16 mouse cellular contexts compared by ENCODE assay signal in genomic region chr9:69376982-69377653, GRCm38 (mm10). TPM values are rescaled to one million over a fixed set of nuclear protein-coding genes. Genes with fewer than 3 reads are reported as not detected.
DNase-seq lines count a peak whose midpoint lies in the region; ATAC-seq and TF ChIP-seq lines count a peak whose summit lies in the region.
"Had no signal": no experiment of that assay in that cellular context is flagged by ENCODE, and none has a peak within 500 bp of the region (broad histone marks: within the 10 kb centered on the region; RNA-seq: fewer than 3 reads in every experiment).

No protein-coding gene starts in this region.

- TF ChIP-seq EP300 in heart, postnatal 0 days (IDR thresholded peaks at IDR 0.05; ENCODE audit: low read depth), result no peak
- TF ChIP-seq EP300 in liver, embryonic 14.5 days (IDR thresholded peaks at IDR 0.05; ENCODE audit: low read depth), result no peak

- H3K9me3 ChIP-seq in heart, postnatal 0 days (replicated peaks; ENCODE audit: control insufficient read depth, low read length), result no peaks in the 10 kb centered on the region
- H3K9me3 ChIP-seq in heart, embryonic 12.5 days (replicated peaks), result no peaks in the 10 kb centered on the region
- no peaks in the 10 kb centered on the region for H3K9me3 ChIP-seq in liver, embryonic 14.5 days (ENCODE audit: control insufficient read depth, low read length)
- no peaks in the 10 kb centered on the region for H3K9me3 ChIP-seq in liver, embryonic 11.5 days (ENCODE audit: control insufficient read depth, low read length)
- H3K9me3 ChIP-seq in forebrain, embryonic 13.5 days (replicated peaks), result no peaks in the 10 kb centered on the region
- H3K9me3 ChIP-seq: forebrain, embryonic 12.5 days; limb, embryonic 13.5 days; megakaryocyte, embryonic 14.5 days had no signal

- H3K27me3 ChIP-seq in heart, postnatal 0 days (ENCODE audit: control insufficient read depth, insufficient read depth, low read length), result no peaks in the 10 kb centered on the region
- no peaks in the 10 kb centered on the region for H3K27me3 ChIP-seq in heart, embryonic 12.5 days (replicated peaks)
- H3K27me3 ChIP-seq in liver, embryonic 14.5 days (ENCODE audit: control insufficient read depth, insufficient read depth, low read length), result no peaks in the 10 kb centered on the region
- H3K27me3 ChIP-seq in liver, embryonic 11.5 days (replicated peaks; ENCODE audit: control insufficient read depth, insufficient read depth, low read length), result no peaks in the 10 kb centered on the region
- no peaks in the 10 kb centered on the region for H3K27me3 ChIP-seq in forebrain, embryonic 13.5 days
- H3K27me3 ChIP-seq: forebrain, embryonic 12.5 days; limb, embryonic 13.5 days had no signal

- H3K9ac ChIP-seq in heart, postnatal 0 days (replicated peaks; ENCODE audit: low read depth, low read length), result no peak overlapping the region
- H3K9ac ChIP-seq in heart, embryonic 12.5 days, result no peak overlapping the region
- no peak overlapping the region for H3K9ac ChIP-seq in liver, embryonic 14.5 days (replicated peaks)
- no peak overlapping the region for H3K9ac ChIP-seq in liver, embryonic 11.5 days (ENCODE audit: low read depth, low read length)
- no peak overlapping the region for H3K9ac ChIP-seq in forebrain, embryonic 13.5 days
- H3K9ac ChIP-seq: forebrain, embryonic 12.5 days; limb, embryonic 13.5 days had no signal

- DNase-seq in heart, postnatal 0 days (ENCODE audit: low spot score), result no peak
- no peak for DNase-seq in liver, embryonic 14.5 days (ENCODE audit: low read depth in 3 of 3, low spot score in 3 of 3)
- no peak for DNase-seq in liver, embryonic 11.5 days (ENCODE audit: low spot score)
- peak; percentile 35 for DNase-seq in A20 (ENCODE audit: low read depth, low spot score)
- no peak for DNase-seq in adrenal gland, postnatal 36 days
- DNase-seq: cerebellum, adult 9-10 months; kidney, postnatal 10 days; thymus, postnatal 4 days had no signal

- peak; percentile 25; the same call in 1 of the 2 replicates for TF ChIP-seq CTCF in heart, postnatal 0 days (IDR thresholded peaks at IDR 0.05; ENCODE audit: low read depth)
- peak; percentile 24; the same call in 1 of the 2 replicates for TF ChIP-seq CTCF in liver, embryonic 14.5 days (IDR thresholded peaks at IDR 0.05; ENCODE audit: low read depth)

- ATAC-seq in heart, postnatal 0 days (ENCODE audit: insufficient read depth, low read depth), result no peak
- no peak for ATAC-seq in heart, embryonic 12.5 days (ENCODE audit: insufficient number of reproducible peaks, low FRiP score)
- ATAC-seq in liver, embryonic 14.5 days (ENCODE audit: insufficient read depth), result no peak
- no peak for ATAC-seq in liver, embryonic 11.5 days (replicated peaks; ENCODE audit: low FRiP score)
- peak; percentile 58; the same call in 1 of the 2 replicates for ATAC-seq in common myeloid progenitor, adult 5-6 weeks (replicated peaks; ENCODE audit: low read depth, poor library complexity, severe bottlenecking)
- ATAC-seq in forebrain, embryonic 13.5 days, result no peak
- ATAC-seq: activated CD4-positive, CD25-positive, alpha-beta regulatory T cell, adult 4 months; inflammation-experienced regulatory T-cells, adult 6 months had no signal

- no peaks in the 10 kb centered on the region for H3K4me1 ChIP-seq in heart, postnatal 0 days (ENCODE audit: control insufficient read depth, insufficient read depth)
- H3K4me1 ChIP-seq in heart, embryonic 12.5 days (replicated peaks), result no peaks in the 10 kb centered on the region
- H3K4me1 ChIP-seq in liver, embryonic 14.5 days (replicated peaks; ENCODE audit: control insufficient read depth in 2 of 2, insufficient read depth in 2 of 2, low read length in 1 of 2), result no peaks in the 10 kb centered on the region
- no peaks in the 10 kb centered on the region for H3K4me1 ChIP-seq in liver, embryonic 11.5 days (replicated peaks; ENCODE audit: control insufficient read depth, insufficient read depth, low read length)
- H3K4me1 ChIP-seq in forebrain, embryonic 13.5 days, result 0 out of 2 replicates have a peak, but pooled peaks cover 6% of the 10 kb centered on the region

- H3K36me3 ChIP-seq in heart, postnatal 0 days (replicated peaks; ENCODE audit: control insufficient read depth, insufficient read depth, low read length), result peaks cover 44% of the 10 kb centered on the region
- H3K36me3 ChIP-seq in heart, embryonic 12.5 days, result peaks cover 15% of the 10 kb centered on the region
- no peaks in the 10 kb centered on the region for H3K36me3 ChIP-seq in liver, embryonic 14.5 days (replicated peaks; ENCODE audit: control insufficient read depth, insufficient read depth, low read depth)
- H3K36me3 ChIP-seq in liver, embryonic 11.5 days (ENCODE audit: control insufficient read depth, insufficient read depth, low read length), result no peaks in the 10 kb centered on the region
- 0 out of 2 replicates have a peak, but pooled peaks cover 3% of the 10 kb centered on the region for H3K36me3 ChIP-seq in forebrain, embryonic 13.5 days (ENCODE audit: poor library complexity, severe bottlenecking)
- H3K36me3 ChIP-seq: forebrain, embryonic 12.5 days had no signal

- H3K4me2 ChIP-seq in heart, postnatal 0 days (ENCODE audit: low read depth, low read length), result no peak overlapping the region
- H3K4me2 ChIP-seq in heart, embryonic 12.5 days, result no peak overlapping the region
- H3K4me2 ChIP-seq in liver, embryonic 14.5 days (ENCODE audit: low read depth), result no peak overlapping the region
- no peak overlapping the region for H3K4me2 ChIP-seq in liver, embryonic 11.5 days
- no peak overlapping the region for H3K4me2 ChIP-seq in forebrain, embryonic 13.5 days
- H3K4me2 ChIP-seq: forebrain, embryonic 12.5 days; limb, embryonic 13.5 days had no signal

- WGBS in heart, postnatal 0 days, result 85% methylated on average over 4 of the region's 4 CpGs
- 81% methylated on average over 4 of the region's 4 CpGs for WGBS in heart, embryonic 12.5 days
- 52% methylated on average over 4 of the region's 4 CpGs for WGBS in liver, embryonic 14.5 days (ENCODE audit: insufficient replicate concordance)
- 78% methylated on average over 4 of the region's 4 CpGs for WGBS in liver, embryonic 11.5 days
- WGBS in forebrain, embryonic 13.5 days, result 89% methylated on average over 4 of the region's 4 CpGs

- H3K27ac ChIP-seq in heart, postnatal 0 days (ENCODE audit: low read depth), result no peak overlapping the region
- H3K27ac ChIP-seq in heart, embryonic 12.5 days (ENCODE audit: poor library complexity, severe bottlenecking), result no peak overlapping the region
- H3K27ac ChIP-seq in liver, embryonic 14.5 days, result no peak overlapping the region
- H3K27ac ChIP-seq in liver, embryonic 11.5 days (ENCODE audit: low read depth, low read length), result no peak overlapping the region
- no peak overlapping the region for H3K27ac ChIP-seq in forebrain, embryonic 13.5 days
- H3K27ac ChIP-seq: forebrain, embryonic 12.5 days; limb, embryonic 13.5 days had no signal

- H3K4me3 ChIP-seq in heart, postnatal 0 days (ENCODE audit: low read depth, low read length), result no peak overlapping the region
- H3K4me3 ChIP-seq in heart, embryonic 12.5 days, result no peak overlapping the region
- no peak overlapping the region for H3K4me3 ChIP-seq in liver, embryonic 14.5 days (ENCODE audit: insufficient read depth in 1 of 2, low read depth in 2 of 2, low read length in 2 of 2)
- no peak overlapping the region for H3K4me3 ChIP-seq in liver, embryonic 11.5 days (ENCODE audit: low read depth, low read length)
- H3K4me3 ChIP-seq in forebrain, embryonic 13.5 days, result no peak overlapping the region
- H3K4me3 ChIP-seq: forebrain, embryonic 12.5 days; limb, embryonic 13.5 days; megakaryocyte, embryonic 14.5 days had no signal

RNA-seq across cellular contexts. Expression of gene Ice2, which starts 20.6 kb away (rescaled TPM):
- total RNA-seq in heart, postnatal 0 days (2014; rRNA removed; ENCODE audit: low replicate concordance), result 5.9 and 9.1 TPM in 2 replicates
- 6.4 and 6.5 TPM in 2 replicates for polyA plus RNA-seq in heart, postnatal 0 days (2015; fragmentation: Nextera tagmentation; extraction: Ambion mirVana)
- 14.0 and 17.4 TPM in 2 replicates for polyA plus RNA-seq in heart, embryonic 12.5 days (2016; fragmentation: Nextera tagmentation; extraction: Ambion mirVana)
- 2.4 and 4.0 TPM in 2 replicates for polyA plus RNA-seq in liver, embryonic 14.5 days (2012; rRNA removed)
- 6.7 and 6.8 TPM in 2 replicates for polyA plus RNA-seq in liver, embryonic 14.5 days (2014; fragmentation: Nextera tagmentation; extraction: Ambion mirVana)
- 23.1 and 24.9 TPM in 2 replicates for polyA plus RNA-seq in liver, embryonic 11.5 days (2014; fragmentation: Nextera tagmentation; extraction: Ambion mirVana)
- total RNA-seq in common myeloid progenitor, adult 5-6 weeks (2017), result 19.2 and 30.9 TPM in 2 replicates
- 10 to 100 TPM; 12.9 to 15.3 TPM for total RNA-seq in adrenal gland, postnatal 36 days (2021)
- 14.9 and 16.4 TPM in 2 replicates for polyA plus RNA-seq in forebrain, embryonic 13.5 days (2015; fragmentation: Nextera tagmentation; extraction: Ambion mirVana)
